Mouse (Mus musculus): ENCODE data around the gene Mtmr11.

DNA sequence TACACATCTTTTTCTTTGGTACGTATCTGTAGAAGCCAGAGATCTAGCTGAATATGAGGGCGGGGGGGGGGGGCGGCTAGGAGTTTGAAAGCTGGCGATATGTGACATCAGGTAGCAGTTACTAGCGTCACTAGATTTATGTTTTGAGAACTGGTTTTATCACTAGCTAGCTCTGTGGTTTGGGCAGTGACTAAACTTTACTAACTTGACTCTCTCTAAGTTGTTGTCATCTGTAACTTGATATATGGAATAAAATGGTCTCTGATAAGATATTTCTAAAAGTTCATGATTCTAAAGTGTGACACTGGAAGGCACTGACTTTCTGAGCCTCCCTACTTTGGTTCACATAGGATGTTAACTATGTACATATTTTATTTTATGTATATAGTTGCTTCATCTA, 37.6 kb upstream of the Mtmr11 start:
- TF ChIP-seq POLR2A (IDR thresholded peaks at IDR 0.05; ENCODE audit: low read depth, low read length), result no peak
- no peak for TF ChIP-seq MAX (IDR thresholded peaks at IDR 0.05; ENCODE audit: low read length)
- TF ChIP-seq CTCF (conservative IDR thresholded peaks at IDR 0.05 in 1 of 2, IDR thresholded peaks at IDR 0.05 in 1 of 2; ENCODE audit: low read depth in 2 of 2, low read length in 2 of 2), result no peak
- no peak for TF ChIP-seq USF1 (IDR thresholded peaks at IDR 0.05; ENCODE audit: low read depth, low read length)
- no peak for TF ChIP-seq ELF1 (IDR thresholded peaks at IDR 0.05; ENCODE audit: low read depth, low read length)
- no peak for TF ChIP-seq EP300 (IDR thresholded peaks at IDR 0.05; ENCODE audit: low read length)
- TF ChIP-seq MXI1 (IDR thresholded peaks at IDR 0.05; ENCODE audit: low read depth, low read length), result no peak

Data from CH12.LX (cell line).